Mouse (Mus musculus): Measurements from ENCODE around the gene Tspan31.

Gene Tspan31

DNA sequence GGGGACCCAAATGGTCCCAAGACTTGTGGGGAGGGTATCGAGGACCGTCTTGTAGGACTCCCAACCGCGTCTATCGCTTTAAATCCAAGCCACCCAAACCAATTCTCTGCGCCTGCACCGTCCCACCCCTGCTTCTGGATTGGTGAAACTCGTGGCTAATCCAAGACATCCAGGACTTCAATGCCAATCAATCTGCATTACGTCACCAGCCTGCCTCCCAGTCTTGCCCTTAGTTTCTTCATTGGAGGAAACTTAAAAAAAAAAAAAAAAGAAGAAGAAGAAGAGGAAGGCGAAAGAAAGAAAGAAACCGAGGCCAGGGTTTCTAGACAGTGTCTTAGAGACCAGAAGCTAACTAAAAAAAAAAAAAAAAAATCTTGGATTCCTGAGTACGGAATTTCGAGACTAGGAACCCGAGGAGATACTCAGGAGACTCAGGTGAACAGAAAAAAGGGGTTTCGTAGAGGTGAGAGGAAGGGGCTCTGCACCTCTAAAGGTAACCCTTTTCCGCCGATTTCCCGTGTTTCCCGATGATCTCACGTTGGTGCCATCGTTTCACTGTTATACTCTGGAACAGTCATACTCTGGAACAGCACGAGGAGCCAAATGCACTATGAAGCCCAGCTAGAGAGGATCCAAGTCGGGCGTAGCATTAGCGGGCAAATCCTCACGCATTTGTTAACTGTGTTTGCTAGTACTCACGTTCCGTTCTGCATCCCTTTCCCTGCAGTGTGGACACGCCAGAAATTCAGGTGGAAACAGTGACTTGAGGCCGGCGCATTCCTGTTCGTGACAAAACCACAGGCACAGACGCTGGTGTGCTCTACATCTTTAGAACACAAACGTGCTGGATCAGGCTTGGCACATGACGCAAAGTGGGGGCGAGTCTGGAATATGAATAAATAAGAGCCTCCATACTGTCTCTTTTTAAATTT lies at the start of gene Tspan31:
TSS of gene Tspan31 (minus strand) at position 75 of the 932 bp plus-strand sequence.
- DNase-seq (ENCODE audit: low spot score), result peak; percentile 98

- DNase-seq (ENCODE audit: low spot score), result no peak
Observed at GRCm38 (mm10) chr10:127119229-127119628, 49.2 kb upstream of the Tspan31 start.

GRCm38 (mm10) chr10:127118470-127118869 lies 48.4 kb upstream of the Tspan31 start:
- DNase-seq (ENCODE audit: low spot score), result no peak

DNA sequence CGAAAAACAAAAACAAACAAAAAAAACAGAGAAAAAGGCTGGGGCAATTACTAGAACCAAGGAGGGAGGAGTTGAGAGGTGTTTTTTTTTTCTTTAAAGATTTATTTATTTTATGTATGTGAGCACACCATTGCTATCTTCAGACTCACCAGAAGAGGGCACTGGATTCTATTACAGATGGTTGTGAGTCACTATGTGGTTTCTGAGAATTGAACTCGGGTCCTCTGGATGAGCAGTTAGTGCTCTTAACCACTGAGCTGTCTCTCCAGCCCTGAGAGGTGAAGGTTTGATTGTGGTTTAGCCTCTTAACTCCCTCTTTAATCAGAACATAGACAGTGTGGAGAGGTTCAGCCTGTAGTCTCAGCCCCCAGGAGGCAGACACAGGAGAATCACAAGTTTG lies 45.0 kb upstream of the Tspan31 start:
- no peak for DNase-seq (ENCODE audit: low spot score)

DNA sequence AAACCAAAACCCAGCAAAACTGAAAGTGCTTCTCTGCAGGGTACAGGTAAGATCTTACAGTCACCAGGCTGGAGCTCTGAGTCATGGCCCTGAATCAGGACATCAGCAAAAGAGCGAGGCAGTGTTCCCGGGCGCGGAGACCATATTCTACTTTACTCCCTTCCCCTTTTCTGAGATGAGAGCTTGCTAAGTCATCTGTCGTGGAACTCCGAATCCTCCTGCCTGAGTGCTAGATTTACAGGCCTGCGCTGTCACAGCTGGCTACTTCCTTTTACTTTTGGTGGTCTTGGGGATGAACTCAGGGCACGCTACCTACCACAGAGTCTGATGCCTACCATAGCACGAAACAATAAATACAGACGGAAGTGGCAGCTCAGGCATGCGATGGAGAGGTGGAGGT lies 44.3 kb upstream of the Tspan31 start:
- DNase-seq (ENCODE audit: low spot score), result no peak

DNA sequence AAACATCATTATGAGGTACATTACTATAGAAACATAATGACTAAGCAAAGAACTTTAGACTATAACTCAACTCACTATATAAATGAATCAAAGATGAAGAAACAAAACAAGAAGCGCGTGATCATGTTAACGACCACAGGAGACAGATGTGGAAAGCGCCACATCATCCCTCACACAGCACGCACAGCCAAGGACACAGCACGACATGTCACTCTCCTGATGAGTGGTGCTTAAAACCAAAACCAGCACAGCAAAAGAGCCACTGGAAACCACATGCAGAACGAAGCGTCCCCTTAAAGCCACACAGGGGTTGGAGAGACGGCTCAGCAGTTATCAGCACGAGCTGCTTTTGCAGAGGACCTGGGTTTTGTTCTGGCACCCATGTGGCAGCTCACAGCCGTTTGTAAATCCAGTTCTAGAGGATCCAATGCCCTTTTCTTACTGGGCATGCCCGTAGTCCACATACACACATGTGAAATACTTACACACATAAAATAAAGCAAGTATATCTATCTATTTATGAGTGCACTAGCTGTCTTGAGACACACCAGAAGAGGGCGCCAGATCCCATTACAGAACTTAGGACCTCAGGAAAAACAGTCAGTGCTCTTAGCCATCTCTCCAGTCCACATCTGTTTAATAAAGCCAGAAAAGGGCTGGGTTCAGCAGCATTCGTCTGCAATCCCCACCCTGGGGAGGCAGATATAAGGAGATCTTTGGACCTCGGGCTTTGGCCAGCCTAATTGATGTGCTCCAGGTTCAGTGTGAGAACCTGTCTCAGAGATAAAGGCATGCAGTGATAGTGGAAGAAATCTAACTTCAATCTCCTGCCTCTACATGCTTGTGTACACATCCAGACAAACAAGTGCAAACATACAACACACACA lies 41.2 kb upstream of the Tspan31 start:
- DNase-seq (ENCODE audit: low spot score), result no peak

- no peak for DNase-seq (ENCODE audit: low spot score)
Observed at GRCm38 (mm10) chr10:127108262-127108583, 38.2 kb upstream of the Tspan31 start.

- no peak for DNase-seq (ENCODE audit: low spot score)
Observed at GRCm38 (mm10) chr10:127107563-127108261, 37.6 kb upstream of the Tspan31 start.

GRCm38 (mm10) chr10:127103631-127104030 lies 33.6 kb upstream of the Tspan31 start:
- DNase-seq (ENCODE audit: low spot score), result no peak

DNA sequence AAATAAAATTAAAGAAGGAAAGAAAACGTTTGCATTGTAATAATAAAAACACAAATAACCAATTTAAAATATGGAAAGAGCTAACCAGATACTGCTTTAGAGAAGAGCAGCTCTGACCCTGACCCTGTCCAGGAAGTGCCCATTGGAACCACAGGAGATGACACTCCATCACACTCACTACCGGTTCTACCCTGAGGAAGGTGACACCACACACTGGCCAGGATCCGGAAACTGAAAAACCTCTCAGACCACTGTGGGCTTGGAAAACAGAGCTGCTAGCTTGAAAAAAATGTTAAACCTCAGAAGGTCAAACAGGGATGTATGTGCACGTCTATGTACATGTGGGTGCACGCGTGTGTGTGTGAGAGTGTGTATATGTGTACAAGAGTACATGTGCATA lies 31.1 kb upstream of the Tspan31 start:
- no peak for DNase-seq (ENCODE audit: low spot score)

GRCm38 (mm10) chr10:127100414-127100813 lies 30.4 kb upstream of the Tspan31 start:
- DNase-seq (ENCODE audit: low spot score), result no peak

GRCm38 (mm10) chr10:127099868-127100267 lies 29.8 kb upstream of the Tspan31 start:
- DNase-seq (ENCODE audit: low spot score), result no peak

DNA sequence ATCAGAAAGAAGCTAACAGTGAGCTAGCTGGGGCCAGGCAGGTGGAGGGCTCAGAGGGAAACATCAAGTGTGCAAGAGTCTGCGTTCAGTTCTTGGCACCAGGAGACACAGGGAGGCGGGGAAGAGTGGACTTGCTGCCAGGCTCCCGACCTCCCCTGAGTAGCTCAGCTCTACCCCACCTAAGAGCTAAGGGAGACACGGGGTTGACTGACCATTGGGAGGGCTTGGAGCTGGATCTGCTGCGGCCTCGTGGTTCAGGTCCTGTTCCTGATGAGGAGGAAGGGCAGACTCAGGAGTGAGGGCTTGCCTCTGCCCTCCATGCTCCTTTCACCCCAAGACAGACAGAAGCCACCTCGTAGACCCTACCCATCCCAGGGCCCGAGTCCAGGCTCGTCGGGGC lies 29.1 kb upstream of the Tspan31 start:
- no peak for DNase-seq (ENCODE audit: low spot score)

DNA sequence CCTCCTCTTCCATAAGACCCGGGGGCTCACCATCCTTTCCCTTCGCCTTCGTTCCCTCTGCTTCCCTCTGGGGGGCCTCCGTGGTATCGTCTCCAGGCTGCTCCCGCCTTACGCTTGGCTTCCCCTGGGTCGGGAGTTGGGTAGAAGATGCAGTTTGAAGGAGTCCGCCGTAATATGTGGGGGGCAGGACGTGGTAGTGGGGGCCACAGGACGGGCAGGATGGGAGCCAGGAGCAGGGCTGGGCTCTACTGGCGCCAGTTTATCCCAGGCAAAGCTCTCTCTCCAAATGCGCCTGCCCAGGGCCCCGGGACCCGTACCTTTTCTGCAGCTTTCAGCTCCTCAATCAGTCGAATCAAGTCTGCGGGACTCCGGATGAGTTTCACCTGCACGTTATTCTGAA lies 28.4 kb upstream of the Tspan31 start:
- DNase-seq (ENCODE audit: low spot score), result no peak

DNA sequence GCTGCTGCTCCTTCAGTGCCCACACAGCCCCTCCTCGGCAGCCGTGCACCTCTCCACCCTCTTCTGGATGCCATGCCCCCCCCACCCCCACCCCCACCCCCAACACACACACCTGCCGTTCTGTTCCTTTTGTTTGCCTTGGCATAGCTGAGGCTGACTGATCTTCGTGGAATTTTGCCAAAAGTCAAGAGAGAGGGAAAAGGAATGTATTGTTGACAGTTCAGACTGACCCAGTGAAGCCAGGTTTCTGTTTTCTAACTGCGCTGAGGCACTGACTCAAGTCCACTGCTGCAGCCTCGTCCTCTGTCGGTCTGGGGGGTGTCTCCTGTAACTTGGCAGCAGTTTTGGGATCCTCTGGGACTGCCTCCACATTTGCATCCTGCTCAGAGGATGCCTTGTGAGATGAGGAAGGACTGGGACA lies 24.3 kb upstream of the Tspan31 start:
- DNase-seq (ENCODE audit: low spot score), result no peak

DNA sequence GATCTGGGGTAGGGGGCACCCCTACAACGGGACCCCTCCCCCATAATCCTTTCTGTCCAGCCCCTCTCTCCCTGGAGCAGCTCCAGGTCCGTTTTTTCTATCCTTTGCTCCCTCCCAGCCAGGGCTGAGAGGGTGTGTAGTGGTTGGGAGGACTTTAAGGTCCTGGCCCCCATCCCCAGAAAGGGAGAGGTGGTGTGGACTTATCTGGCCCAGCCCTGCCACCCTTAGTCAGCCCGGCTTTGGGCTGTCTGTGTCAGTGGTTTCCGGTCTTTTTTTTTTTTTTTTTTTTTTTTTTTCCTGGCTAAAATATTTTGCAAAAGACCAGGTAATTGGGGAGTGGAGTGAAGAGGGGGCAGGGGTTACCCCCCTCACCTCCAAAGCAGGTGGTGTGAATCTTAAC lies 22.7 kb upstream of the Tspan31 start:
- no peak for DNase-seq (ENCODE audit: low spot score)

GRCm38 (mm10) chr10:127091507-127092396 lies 21.7 kb upstream of the Tspan31 start:
- no peak for DNase-seq (ENCODE audit: low spot score)

DNA sequence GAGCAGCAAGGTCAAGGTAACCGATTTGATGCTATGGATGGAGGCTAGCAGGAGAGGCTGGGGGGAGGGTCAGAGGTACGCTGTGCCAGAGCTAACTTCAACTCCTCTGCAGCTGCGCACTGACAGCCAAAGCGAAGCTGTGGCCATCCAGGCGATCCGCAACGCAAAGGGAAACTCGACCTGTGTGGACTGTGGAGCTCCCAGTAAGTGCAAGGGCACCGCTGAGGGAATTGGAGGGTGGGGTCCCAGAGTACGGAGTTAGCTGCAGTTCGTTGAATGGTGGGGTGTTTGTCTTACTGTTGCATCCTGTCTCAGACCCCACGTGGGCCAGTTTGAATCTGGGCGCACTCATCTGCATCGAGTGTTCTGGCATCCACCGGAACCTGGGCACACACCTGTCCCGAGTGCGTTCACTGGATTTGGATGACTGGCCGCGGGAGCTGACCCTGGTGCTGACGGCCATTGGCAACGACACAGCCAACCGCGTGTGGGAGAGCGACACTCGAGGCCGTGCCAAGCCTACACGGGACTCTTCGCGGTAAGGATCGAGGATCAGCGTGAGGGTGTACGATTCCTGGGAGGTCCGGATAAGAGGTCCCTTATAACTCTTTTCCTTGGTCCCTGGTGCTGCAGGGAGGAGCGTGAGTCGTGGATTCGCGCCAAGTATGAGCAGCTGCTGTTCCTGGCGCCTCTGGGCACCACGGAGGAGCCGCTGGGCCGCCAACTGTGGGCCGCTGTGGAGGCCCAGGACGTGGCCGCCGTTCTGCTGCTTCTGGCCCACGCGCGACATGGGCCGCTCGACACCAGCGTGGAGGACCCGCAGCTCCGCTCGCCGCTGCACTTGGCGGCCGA lies 20.7 kb upstream of the Tspan31 start:
- DNase-seq (ENCODE audit: low spot score), result no peak

GRCm38 (mm10) chr10:127085633-127086032 lies 15.6 kb upstream of the Tspan31 start:
- no peak for DNase-seq (ENCODE audit: low spot score)

GRCm38 (mm10) chr10:127085052-127085451 lies 15.0 kb upstream of the Tspan31 start:
- DNase-seq (ENCODE audit: low spot score), result no peak
